Mouse (Mus musculus): ENCODE data around the gene Cldn6. TPM values are rescaled to one million over a fixed set of nuclear protein-coding genes. Genes with fewer than 3 reads are reported as not detected.

Cldn6 gene
- total and polyA plus RNA-seq, 3 experiments: not detected

DNA sequence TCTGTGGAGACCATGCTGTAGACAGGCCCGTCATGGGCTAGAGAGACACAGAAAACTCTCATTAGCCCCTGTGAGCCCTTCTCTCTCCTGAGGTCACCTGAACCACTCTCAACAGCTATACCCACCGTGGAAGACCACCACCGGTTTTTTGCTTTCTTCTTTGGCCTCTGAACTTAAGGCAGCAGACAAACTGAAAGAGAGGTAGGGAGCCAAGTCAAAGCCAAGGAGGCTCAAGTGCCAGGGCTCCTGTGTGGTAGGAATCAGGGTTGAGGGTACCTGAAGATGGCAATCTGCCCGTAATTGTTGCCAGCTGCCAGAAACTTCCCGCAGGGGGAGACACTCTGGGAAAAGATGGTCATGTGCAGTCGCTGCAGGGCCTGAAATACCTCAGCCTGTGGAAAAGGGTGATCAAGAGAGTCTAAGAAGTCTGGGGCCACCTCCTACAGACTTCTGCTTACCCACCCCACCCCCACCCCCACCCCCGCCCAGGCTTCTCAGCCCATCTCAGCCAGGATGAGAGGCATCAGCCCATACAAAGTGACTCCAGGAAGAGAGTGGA lies 8.5 kb upstream of the Cldn6 start:
- peaks cover 0 to 16% of the 10 kb centered on the region in 2 experiments; a peak in 3 of 4 replicates for H3K4me1 ChIP-seq (ENCODE audit: control insufficient read depth in 1 of 2, insufficient read depth in 2 of 2, low read length in 2 of 2)
- no peak for TF ChIP-seq KAT2A (conservative IDR thresholded peaks at IDR 0.05; ENCODE audit: low read depth, low read length)
- TF ChIP-seq MYC (IDR thresholded peaks at IDR 0.05; ENCODE audit: low read depth, low read length): no peak
- no peak for TF ChIP-seq GATA1 (IDR thresholded peaks at IDR 0.05; ENCODE audit: low read depth, low read length)
- no peak for TF ChIP-seq RAD21 (IDR thresholded peaks at IDR 0.05; ENCODE audit: low read depth, low read length)
- no peak for TF ChIP-seq ZMIZ1 (IDR thresholded peaks at IDR 0.05; ENCODE audit: low read depth, low read length)
- TF ChIP-seq MXI1 (IDR thresholded peaks at IDR 0.05; ENCODE audit: low read depth, low read length): no peak
- no peak for TF ChIP-seq ZKSCAN1 (IDR thresholded peaks at IDR 0.05; ENCODE audit: low read depth, low read length)
- no peak for TF ChIP-seq ETS1 (IDR thresholded peaks at IDR 0.05; ENCODE audit: low read depth, low read length)
- no peak for TF ChIP-seq MAX (IDR thresholded peaks at IDR 0.05; ENCODE audit: low read length)
- TF ChIP-seq ELF1 (IDR thresholded peaks at IDR 0.05; ENCODE audit: low read depth, low read length): no peak
- no peak for TF ChIP-seq USF1 (IDR thresholded peaks at IDR 0.05; ENCODE audit: low read depth, low read length)
- no peak for TF ChIP-seq TBP (IDR thresholded peaks at IDR 0.05; ENCODE audit: low read depth, low read length)
- TF ChIP-seq EP300 (IDR thresholded peaks at IDR 0.05; ENCODE audit: low read depth in 1 of 2, low read length in 2 of 2): no peak
- no peaks in the 10 kb centered on the region for H3K9me3 ChIP-seq (replicated peaks; ENCODE audit: insufficient read depth, low read length)
- no peak overlapping the region for H3K4me3 ChIP-seq (ENCODE audit: control insufficient read depth in 1 of 2, insufficient read depth in 1 of 2, low read depth in 2 of 2, low read length in 2 of 2)
- peaks cover 0 to 9% of the 10 kb centered on the region in 2 experiments; a peak in 2 of 4 replicates for H3K36me3 ChIP-seq (ENCODE audit: control insufficient read depth in 1 of 2, insufficient read depth in 2 of 2, low read length in 2 of 2)
- H3K79me2 ChIP-seq (ENCODE audit: control insufficient read depth, insufficient read depth, low read length, poor library complexity): peaks cover 6% of the 10 kb centered on the region; the same call in 1 of the 2 replicates
- no peaks in the 10 kb centered on the region for H3K27me3 ChIP-seq (ENCODE audit: control insufficient read depth in 1 of 2, insufficient read depth in 2 of 2, low read length in 2 of 2)
- DNase-seq (ENCODE audit: low read depth, low spot score): no peak
- no peak overlapping the region for H3K9ac ChIP-seq (ENCODE audit: control insufficient read depth, low read depth, low read length, poor library complexity, severe bottlenecking)
- H3K27ac ChIP-seq (ENCODE audit: control insufficient read depth, low read depth, low read length): no peak overlapping the region

- Histone ChIP-seq H3K9me3 (replicated peaks; ENCODE audit: insufficient read depth, low read length) (no peaks in the 10 kb centered on the region), H3K27ac (ENCODE audit: control insufficient read depth, low read depth, low read length) (no peak overlapping the region), H3K9ac (ENCODE audit: control insufficient read depth, low read depth, low read length, poor library complexity, severe bottlenecking) (no peak overlapping the region), H3K4me3 (ENCODE audit: control insufficient read depth in 1 of 2, insufficient read depth in 1 of 2, low read depth in 2 of 2, low read length in 2 of 2) (no peak overlapping the region), H3K36me3 (ENCODE audit: control insufficient read depth in 1 of 2, insufficient read depth in 2 of 2, low read length in 2 of 2) (peaks cover 0 to 11% of the 10 kb centered on the region in 2 experiments; a peak in 2 of 4 replicates), H3K4me1 (ENCODE audit: control insufficient read depth in 1 of 2, insufficient read depth in 2 of 2, low read length in 2 of 2) (peaks cover 0 to 17% of the 10 kb centered on the region in 2 experiments; a peak in 3 of 4 replicates), H3K27me3 (ENCODE audit: control insufficient read depth in 1 of 2, insufficient read depth in 2 of 2, low read length in 2 of 2) (no peaks in the 10 kb centered on the region), H3K79me2 (ENCODE audit: control insufficient read depth, insufficient read depth, low read length, poor library complexity) (peaks cover 8% of the 10 kb centered on the region)
- TF ChIP-seq ZC3H11A (IDR thresholded peaks at IDR 0.05; ENCODE audit: low read depth, low read length) (no peak), HCFC1 (IDR thresholded peaks at IDR 0.05; ENCODE audit: low read depth, low read length) (no peak), ZKSCAN1 (IDR thresholded peaks at IDR 0.05; ENCODE audit: low read depth, low read length) (no peak), RCOR1 (IDR thresholded peaks at IDR 0.05; ENCODE audit: low read depth, low read length) (no peak), EP300 (IDR thresholded peaks at IDR 0.05; ENCODE audit: low read depth in 1 of 2, low read length in 2 of 2) (no peak), CHD2 (IDR thresholded peaks at IDR 0.05; ENCODE audit: low read length) (no peak), KAT2A (conservative IDR thresholded peaks at IDR 0.05; ENCODE audit: low read depth, low read length) (no peak), NELFE (IDR thresholded peaks at IDR 0.05; ENCODE audit: low read depth, low read length) (no peak)
- DNase-seq (ENCODE audit: low read depth, low spot score): no peak
These were observed 7.5 kb upstream of the Cldn6 start for GRCm38 (mm10) chr17:23671519-23671918.
